Mouse (Mus musculus) CH12.LX (cell line): ENCODE data around the gene Gapdh. TPM values are rescaled to one million over a fixed set of nuclear protein-coding genes. Genes with fewer than 3 reads are reported as not detected.

Experiments
- DNase-seq: peaks from one replicate; pipeline ENCODE4 v3.0.0-alpha.2; 2013; ENCODE audit errors: extremely low read depth
- H3K27ac ChIP-seq: 2 replicates; pipeline ENCODE4 v1.5.1; 2012; ENCODE audit warnings: low read depth, mild to moderate bottlenecking, control low read depth, moderate library complexity; ENCODE audit not compliant: insufficient read depth
- H3K27me3 ChIP-seq: replicated peaks from 2 replicates; pipeline ENCODE3; 2012; ENCODE audit warnings: inconsistent platforms
- H3K36me3 ChIP-seq, 2 experiments: replicated peaks in 1 of 2; 2 replicates each; pipeline versions ENCODE3 to v1.6.1; 2012; ENCODE audit warnings: inconsistent platforms in 1 of 2, low read length in 1 of 2, mild to moderate bottlenecking in 1 of 2, mixed read lengths in 1 of 2, moderate library complexity in 1 of 2; ENCODE audit not compliant: control insufficient read depth in 1 of 2, insufficient read depth in 1 of 2
- H3K4me1 ChIP-seq, 2 experiments: 2 replicates each; pipeline ENCODE4 v1.6.1; 2012; ENCODE audit warnings: inconsistent platforms in 1 of 2, moderate library complexity in 1 of 2; ENCODE audit not compliant: insufficient read depth in 2 of 2, control insufficient read depth in 1 of 2
- H3K4me2 ChIP-seq: 2 replicates; pipeline ENCODE4 v1.6.1; 2012; ENCODE audit warnings: low read depth, mild to moderate bottlenecking, control low read depth; ENCODE audit not compliant: poor library complexity, insufficient read depth, severe bottlenecking
- H3K4me3 ChIP-seq, 3 experiments: fragments of 150-350 bp in 1 of 3; sonication (generic) in 1 of 3; replicated peaks in 1 of 3; 2 replicates each; pipeline versions ENCODE3 to v1.5.1; 2011 to 2012; ENCODE audit warnings: low read depth in 2 of 3, low read length in 2 of 3, mild to moderate bottlenecking in 2 of 3, moderate library complexity in 2 of 3, control low read depth in 1 of 3, improper control_type of control experiment in 1 of 3, inconsistent platforms in 1 of 3, mixed read lengths in 1 of 3; ENCODE audit not compliant: poor library complexity in 1 of 3
- H3K79me2 ChIP-seq: replicated peaks from 2 replicates; pipeline ENCODE4 v1.6.1; 2012; ENCODE audit warnings: mild to moderate bottlenecking, moderate library complexity; ENCODE audit not compliant: control insufficient read depth, poor library complexity, insufficient read depth, severe bottlenecking; ENCODE audit errors: extremely low read depth
- H3K9ac ChIP-seq: 2 replicates; pipeline ENCODE4 v1.6.1; 2012; ENCODE audit warnings: low read depth, mild to moderate bottlenecking, control low read depth, moderate library complexity; ENCODE audit not compliant: insufficient read depth
- H3K9me3 ChIP-seq: replicated peaks from 2 replicates; pipeline ENCODE3; 2012; ENCODE audit warnings: low read length, inconsistent platforms, mixed read lengths
- CTCF ChIP-seq, 2 experiments: IDR thresholded peaks in 1 of 2; conservative IDR thresholded peaks in 1 of 2; 2 replicates each; pipeline ENCODE4 v1.5.1; 2011 to 2012; ENCODE audit warnings: low read depth in 2 of 2, low read length in 2 of 2, improper control_type of control experiment in 1 of 2, inconsistent platforms in 1 of 2, mild to moderate bottlenecking in 1 of 2, moderate library complexity in 1 of 2
- ELF1 ChIP-seq: IDR thresholded peaks from 2 replicates; pipeline ENCODE4 v1.6.1; 2014; ENCODE audit warnings: low read depth, mild to moderate bottlenecking, inconsistent platforms, low read length, improper control_type of control experiment
- ETS1 ChIP-seq: conservative IDR thresholded peaks from 2 replicates; pipeline ENCODE4 v1.6.1; 2012; ENCODE audit warnings: low read depth, mild to moderate bottlenecking, inconsistent platforms, low read length, improper control_type of control experiment, moderate library complexity
- GABPA ChIP-seq: IDR thresholded peaks from 2 replicates; pipeline ENCODE4 v1.6.1; 2012; ENCODE audit warnings: low read depth, low read length, improper control_type of control experiment, inconsistent platforms; ENCODE audit not compliant: insufficient replicate concordance
- JUN ChIP-seq: IDR thresholded peaks from 2 replicates; pipeline ENCODE4 v1.6.1; 2011; ENCODE audit warnings: low read depth, mild to moderate bottlenecking, low read length, improper control_type of control experiment, moderate library complexity; ENCODE audit not compliant: insufficient read depth
- JUND ChIP-seq: conservative IDR thresholded peaks from 2 replicates; pipeline ENCODE4 v1.6.1; 2011; ENCODE audit warnings: low read depth, low read length, improper control_type of control experiment
- KAT2A ChIP-seq: IDR thresholded peaks from 2 replicates; pipeline ENCODE4 v1.6.1; 2012; ENCODE audit warnings: low read length, improper control_type of control experiment, inconsistent platforms; ENCODE audit not compliant: insufficient replicate concordance
- MAX ChIP-seq: IDR thresholded peaks from 2 replicates; pipeline ENCODE4 v1.6.1; 2011; ENCODE audit warnings: low read length, improper control_type of control experiment
- MAZ ChIP-seq: IDR thresholded peaks from 2 replicates; pipeline ENCODE4 v1.6.1; 2012; ENCODE audit warnings: low read depth, mild to moderate bottlenecking, inconsistent platforms, low read length, improper control_type of control experiment, moderate library complexity
- MXI1 ChIP-seq: IDR thresholded peaks from 2 replicates; pipeline ENCODE4 v1.6.1; 2011; ENCODE audit warnings: mild to moderate bottlenecking, low read depth, low read length, improper control_type of control experiment
- POLR2AphosphoS2 ChIP-seq: IDR thresholded peaks from 2 replicates; pipeline ENCODE4 v1.6.1; 2011; ENCODE audit warnings: low read depth, low read length, improper control_type of control experiment
- RAD21 ChIP-seq: IDR thresholded peaks from 2 replicates; pipeline ENCODE4 v1.6.1; 2011; ENCODE audit warnings: low read depth, mild to moderate bottlenecking, low read length, improper control_type of control experiment, moderate library complexity
- TCF12 ChIP-seq: IDR thresholded peaks from 2 replicates; pipeline ENCODE4 v1.6.1; 2014; ENCODE audit warnings: low read depth, mild to moderate bottlenecking, inconsistent platforms, low read length, improper control_type of control experiment
- UBTF ChIP-seq: IDR thresholded peaks from 2 replicates; pipeline ENCODE4 v1.6.1; 2012; ENCODE audit warnings: low read depth, mild to moderate bottlenecking, inconsistent platforms, low read length, improper control_type of control experiment, moderate library complexity
- ZC3H11A ChIP-seq: IDR thresholded peaks from 2 replicates; pipeline ENCODE4 v1.6.1; 2012; ENCODE audit warnings: low read depth, mild to moderate bottlenecking, inconsistent platforms, low read length, improper control_type of control experiment
- ZNF384 ChIP-seq: IDR thresholded peaks from 2 replicates; pipeline ENCODE4 v1.6.1; 2012; ENCODE audit warnings: low read depth, low read length, improper control_type of control experiment, inconsistent platforms
- dilution Hi-C: fragments of 300-500 bp; cut with MboI; formaldehyde crosslinking; loops from 2 replicates; pipeline ENCODE4 v1.14.3; 2020; ENCODE audit warnings: low sequenced_read_pairs; ENCODE audit not compliant: extremely low pct_unique_long_range_greater_than_20kb, extremely low pct_ligation_motif_present
- in situ Hi-C: fragments of 300-500 bp; cut with MboI; formaldehyde crosslinking; loops from 3 replicates; pipeline ENCODE4 v1.14.3; 2019; ENCODE audit warnings: low sequenced_read_pairs, low pct_ligation_motif_present, low pct_unique_long_range_greater_than_20kb, mixed read lengths
- polyA plus RNA-seq: library from polyadenylated mRNA; unstranded; fragments of >175 nt; gene quantifications from 2 replicates; pipeline ENCODE4 v1.2.1, GENCODE M21; 2012; ENCODE audit warnings: low read depth; ENCODE audit not compliant: insufficient read length
- total RNA-seq, 2 experiments: library from RNA; depleted of rRNA; stranded (reverse); fragments of 300-350 nt in 1 of 2; fragments of >200 nt in 1 of 2; gene quantifications; 2 replicates each; pipeline ENCODE4 v1.2.3; 2012 to 2014

Gapdh gene
- total and polyA plus RNA-seq, 3 experiments, result 2,268 to 2,925 (median 2,654) TPM

- Histone ChIP-seq H3K4me1 (peaks cover 0 to 9% of the 10 kb centered on the region in 2 experiments; a peak in 2 of 4 replicates), H3K4me3 (no peak overlapping the region), H3K9ac (no peak overlapping the region), H3K27ac (no peak overlapping the region), H3K36me3 (peaks cover 0 to 7% of the 10 kb centered on the region in 2 experiments), H3K27me3 (peaks cover 37% of the 10 kb centered on the region), H3K9me3 (peaks cover 7% of the 10 kb centered on the region), H3K79me2 (no peaks in the 10 kb centered on the region), H3K4me2 (no peak overlapping the region)
- dilution Hi-C loops, result no loop called here
- TF ChIP-seq MXI1 (no peak), JUN (no peak), TCF12 (no peak)
- in situ Hi-C loops, result no loop called here
- DNase-seq, result no peak
These were observed 47.4 kb upstream of the Gapdh start for GRCm38 (mm10) chr6:125213715-125214114.

- in situ Hi-C loops, result no loop called here
- DNase-seq, result no peak
- dilution Hi-C loops, result no loop called here
- no peak overlapping the region for H3K4me2 ChIP-seq
- H3K27ac ChIP-seq, result no peak overlapping the region
- TF ChIP-seq RAD21 (no peak), POLR2AphosphoS2 (no peak), KAT2A (no peak), ETS1 (no peak), ZC3H11A (no peak), UBTF (no peak), ELF1 (no peak), MAZ (no peak), JUND (no peak), GABPA (no peak), MAX (no peak), ZNF384 (no peak), CTCF (conservative IDR thresholded peaks at IDR 0.05 in 1 of 2, IDR thresholded peaks at IDR 0.05 in 1 of 2; ENCODE audit: low read depth in 2 of 2, low read length in 2 of 2) (no peak)
- no peak overlapping the region for H3K9ac ChIP-seq
- H3K36me3 ChIP-seq, result peaks cover 0 to 5% of the 10 kb centered on the region in 2 experiments
- H3K79me2 ChIP-seq, result no peaks in the 10 kb centered on the region
- H3K4me1 ChIP-seq, result peaks cover 0 to 8% of the 10 kb centered on the region in 2 experiments; a peak in 2 of 4 replicates
- H3K4me3 ChIP-seq, result no peak overlapping the region
- peaks cover 7% of the 10 kb centered on the region for H3K9me3 ChIP-seq
- peaks cover 37% of the 10 kb centered on the region for H3K27me3 ChIP-seq
These were observed 46.9 kb upstream of the Gapdh start for GRCm38 (mm10) chr6:125213129-125213528.
